Mouse (Mus musculus) myocyte (in vitro differentiated cells): Measurements from ENCODE around the gene Brsk1.

Experiments
- E2F4 ChIP-seq: IDR thresholded peaks from one replicate; pipeline ENCODE4 v1.6.1; 2011; ENCODE audit warnings: mild to moderate bottlenecking, control low read depth, moderate library complexity; ENCODE audit not compliant: insufficient read depth
- MAX ChIP-seq: IDR thresholded peaks from one replicate; pipeline ENCODE4 v1.6.1; 2011; ENCODE audit warnings: low read depth, mild to moderate bottlenecking, control low read depth
- POLR2A ChIP-seq: IDR thresholded peaks from one replicate; pipeline ENCODE4 v1.6.1; 2011; ENCODE audit warnings: low read depth, mild to moderate bottlenecking, control low read depth, moderate library complexity; ENCODE audit not compliant: insufficient read length
- TCF12 ChIP-seq: IDR thresholded peaks from one replicate; pipeline ENCODE4 v1.6.1; 2011; ENCODE audit warnings: mild to moderate bottlenecking, control low read depth; ENCODE audit not compliant: poor library complexity, insufficient read depth, severe bottlenecking

GRCm38 (mm10) chr7:4653351-4653750, 37.1 kb upstream of the Brsk1 start:
- TF ChIP-seq POLR2A (no peak), E2F4 (no peak), TCF12 (no peak), MAX (no peak)
